In genomic region chr7:141593056-141593455, GRCm38 (mm10) we compare ENCODE assay signal across 21 mouse cellular contexts.
"Had no signal": no experiment of that assay in that cellular context is flagged by ENCODE, and none has a peak within 500 bp of the region (broad histone marks: within the 10 kb centered on the region; RNA-seq: fewer than 3 reads in every experiment).

No protein-coding gene starts in this region.

- H3K4me3 ChIP-seq: lung, embryonic 15.5 days; midbrain, embryonic 10.5 days; midbrain, embryonic 13.5 days; myocyte; neural tube, embryonic 13.5 days; neural tube, embryonic 15.5 days; stomach, embryonic 15.5 days had no signal

- H3K9me3 ChIP-seq: lung, embryonic 15.5 days; midbrain, embryonic 10.5 days; midbrain, embryonic 13.5 days; neural tube, embryonic 13.5 days; neural tube, embryonic 15.5 days; stomach, embryonic 15.5 days had no signal

- ATAC-seq: liver, postnatal 0 days; lung, postnatal 0 days; midbrain, embryonic 13.5 days; midbrain, embryonic 16.5 days had no signal

- H3K4me2 ChIP-seq: lung, embryonic 15.5 days; midbrain, embryonic 13.5 days; neural tube, embryonic 13.5 days; neural tube, embryonic 15.5 days; stomach, embryonic 15.5 days had no signal

- H3K9ac ChIP-seq: liver, embryonic 14.5 days; liver, postnatal 0 days; lung, embryonic 15.5 days; midbrain, embryonic 13.5 days; neural tube, embryonic 13.5 days; neural tube, embryonic 15.5 days; stomach, embryonic 15.5 days had no signal

- H3K4me1 ChIP-seq: lung, embryonic 15.5 days; midbrain, embryonic 10.5 days; midbrain, embryonic 13.5 days; neural tube, embryonic 13.5 days; neural tube, embryonic 15.5 days; stomach, embryonic 15.5 days had no signal

- H3K27ac ChIP-seq: liver, embryonic 14.5 days; lung, embryonic 15.5 days; midbrain, embryonic 10.5 days; midbrain, embryonic 13.5 days; neural tube, embryonic 13.5 days; neural tube, embryonic 15.5 days; stomach, embryonic 15.5 days; stomach, postnatal 0 days had no signal

- DNase-seq: liver, postnatal 0 days; lung, adult 2 months; lung, postnatal 4 days; retina, postnatal 1 day; right cerebral cortex, adult 18-20 months; right cerebral cortex, postnatal 25 days; right cerebral cortex, postnatal 4 days; thymus, adult 2 months; thymus, postnatal 25 days; thymus, postnatal 4 days had no signal

- H3K27me3 ChIP-seq: lung, embryonic 15.5 days; midbrain, embryonic 13.5 days; neural tube, embryonic 13.5 days; neural tube, embryonic 15.5 days; stomach, embryonic 15.5 days had no signal
